Comparison of ENCODE assay signal across 8 mouse cellular contexts in the genomic region with DNA sequence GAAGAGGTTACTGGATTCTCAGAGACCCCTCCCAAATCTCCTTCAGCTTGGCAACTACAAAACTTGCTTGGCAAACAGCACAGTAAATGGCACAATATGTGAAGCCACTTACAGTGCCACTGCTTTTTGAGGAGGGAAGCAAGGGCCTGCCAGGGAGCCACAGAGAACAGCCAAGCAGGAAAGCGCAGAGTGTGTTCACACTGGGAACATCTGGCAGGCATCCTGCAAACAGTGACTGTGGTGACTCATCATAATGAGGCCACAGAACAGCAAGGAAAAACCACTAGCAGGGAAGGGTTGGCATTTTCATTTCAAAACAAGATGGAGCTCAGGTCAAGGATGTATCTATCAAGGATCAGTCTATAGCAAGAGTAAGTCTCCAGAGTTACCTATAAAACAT. TPM values are rescaled to one million over a fixed set of nuclear protein-coding genes. Genes with fewer than 3 reads are reported as not detected.
DNase-seq lines count a peak whose midpoint lies in the region; ATAC-seq lines count a peak whose summit lies in the region.

No protein-coding gene starts in this region.

- no peak overlapping the region for H3K27ac ChIP-seq in forebrain, embryonic 14.5 days (ENCODE audit: low read depth, low read length)
- no peak overlapping the region for H3K27ac ChIP-seq in forebrain, embryonic 13.5 days
- no peak overlapping the region for H3K27ac ChIP-seq in intestine, embryonic 14.5 days (ENCODE audit: low read depth)

- no peak for ATAC-seq in forebrain, embryonic 14.5 days
- no peak for ATAC-seq in forebrain, embryonic 13.5 days
- ATAC-seq in intestine, embryonic 14.5 days (replicated peaks; ENCODE audit: low FRiP score, low TSS enrichment, low read depth) = no peak

- H3K4me2 ChIP-seq in forebrain, embryonic 14.5 days (ENCODE audit: low read length) = no peak overlapping the region
- H3K4me2 ChIP-seq in forebrain, embryonic 13.5 days = no peak overlapping the region
- no peak overlapping the region for H3K4me2 ChIP-seq in intestine, embryonic 14.5 days (ENCODE audit: low read length)

- 80% methylated on average over 1 of the region's 1 CpGs for WGBS in forebrain, embryonic 14.5 days
- 77% methylated on average over 1 of the region's 1 CpGs for WGBS in forebrain, embryonic 13.5 days
- 57% methylated on average over 1 of the region's 1 CpGs for WGBS in intestine, embryonic 14.5 days

- no peaks in the 10 kb centered on the region for H3K27me3 ChIP-seq in forebrain, embryonic 14.5 days (replicated peaks; ENCODE audit: control insufficient read depth, insufficient read depth, low read length)
- no peaks in the 10 kb centered on the region for H3K27me3 ChIP-seq in forebrain, embryonic 13.5 days
- no peaks in the 10 kb centered on the region for H3K27me3 ChIP-seq in intestine, embryonic 14.5 days (replicated peaks; ENCODE audit: control insufficient read depth, insufficient read depth, low read length)

- H3K36me3 ChIP-seq in forebrain, embryonic 14.5 days (ENCODE audit: control insufficient read depth, insufficient read depth, low read length) = no peaks in the 10 kb centered on the region
- H3K36me3 ChIP-seq in forebrain, embryonic 13.5 days (ENCODE audit: poor library complexity, severe bottlenecking) = no peaks in the 10 kb centered on the region
- H3K36me3 ChIP-seq in intestine, embryonic 14.5 days (ENCODE audit: control insufficient read depth, insufficient read depth, low read length) = no peaks in the 10 kb centered on the region

- no peak overlapping the region for H3K9ac ChIP-seq in forebrain, embryonic 14.5 days (ENCODE audit: low read length)
- no peak overlapping the region for H3K9ac ChIP-seq in forebrain, embryonic 13.5 days
- no peak overlapping the region for H3K9ac ChIP-seq in intestine, embryonic 14.5 days (ENCODE audit: low read length)

- no peak overlapping the region for H3K4me3 ChIP-seq in forebrain, embryonic 14.5 days (ENCODE audit: low read depth, low read length)
- no peak overlapping the region for H3K4me3 ChIP-seq in forebrain, embryonic 13.5 days
- H3K4me3 ChIP-seq in intestine, embryonic 14.5 days (ENCODE audit: low read depth, low read length) = no peak overlapping the region

- DNase-seq in forebrain, embryonic 14.5 days (ENCODE audit: low spot score) = peak; percentile 37
- DNase-seq in MN1 (ENCODE audit: low spot score) = peak; percentile 63
- peak; percentile 35 to 74 for DNase-seq in frontal cortex, adult 2 months (ENCODE audit: extremely low spot score in 1 of 2, low spot score in 1 of 2)
- peak; percentile 51 for DNase-seq in intestine, embryonic 14.5 days (ENCODE audit: low spot score)
- DNase-seq in left cerebral cortex, postnatal 10 days (ENCODE audit: extremely low spot score in 1 of 2, low spot score in 2 of 2) = peak; percentile 60 to 68
- DNase-seq in ovary, postnatal 14 days (ENCODE audit: low spot score) = peak; percentile 37
- no peak for DNase-seq in spleen, adult 18-20 months

- H3K9me3 ChIP-seq in forebrain, embryonic 14.5 days (replicated peaks; ENCODE audit: control insufficient read depth, low read length) = no peaks in the 10 kb centered on the region
- no peaks in the 10 kb centered on the region for H3K9me3 ChIP-seq in forebrain, embryonic 13.5 days (replicated peaks)
- no peaks in the 10 kb centered on the region for H3K9me3 ChIP-seq in intestine, embryonic 14.5 days (ENCODE audit: control insufficient read depth, low read length)

- H3K4me1 ChIP-seq in forebrain, embryonic 14.5 days (ENCODE audit: control insufficient read depth, insufficient read depth, low read length) = 0 out of 2 replicates have a peak, but pooled peaks cover 2% of the 10 kb centered on the region
- H3K4me1 ChIP-seq in forebrain, embryonic 13.5 days = no peaks in the 10 kb centered on the region
- peaks cover 14% of the 10 kb centered on the region; the same call in 1 of the 2 replicates for H3K4me1 ChIP-seq in intestine, embryonic 14.5 days (replicated peaks; ENCODE audit: control insufficient read depth, insufficient read depth, low read length)

- intact Hi-C loops in left cerebral cortex, postnatal 10 days (cut with DNase I) = no loop called here

RNA-seq across cellular contexts. Expression of gene Jak1, which starts 30.8 kb away (rescaled TPM):
- polyA plus RNA-seq in forebrain, embryonic 14.5 days (2014; fragmentation: Nextera tagmentation; extraction: Ambion mirVana) = 43.6 and 58.5 TPM in 2 replicates
- polyA plus RNA-seq in forebrain, embryonic 13.5 days (2015; fragmentation: Nextera tagmentation; extraction: Ambion mirVana) = 33.5 and 37.5 TPM in 2 replicates
- polyA plus RNA-seq in frontal cortex, adult 2 months (2012; rRNA removed) = 62.9 and 70.1 TPM in 2 replicates
- 83.2 and 91.9 TPM in 2 replicates for polyA plus RNA-seq in intestine, embryonic 14.5 days (2014; fragmentation: Nextera tagmentation; extraction: Ambion mirVana)
- total RNA-seq in left cerebral cortex, postnatal 10 days (2021) = 100 to 1,000 TPM; 120 to 126 TPM

Comparison
In these comparisons a context has a peak if more than half of its experiments do, and no peak if none do; other contexts are left out.
1. DNase-seq: peak in forebrain, embryonic 14.5 days (single experiment), MN1 (single experiment), frontal cortex, adult 2 months (2 of 2), intestine, embryonic 14.5 days (single experiment), left cerebral cortex, postnatal 10 days (2 of 2) and ovary, postnatal 14 days (single experiment); none in spleen, adult 18-20 months (0 of 2).